Mouse (Mus musculus) testis, adult 2 months (tissue): ENCODE data around the gene Sgsh.

ENCODE experiments used
- CTCF ChIP-seq: fragments of 200-500 bp; IDR thresholded peaks from 2 replicates; pipeline ENCODE4 v1.5.1; 2012; ENCODE audit warnings: low read depth, mild to moderate bottlenecking, inconsistent platforms, low read length, moderate library complexity; ENCODE audit not compliant: control insufficient read depth, insufficient read depth, insufficient replicate concordance
- POLR2A ChIP-seq: fragments of 200-500 bp; IDR thresholded peaks from 2 replicates; pipeline ENCODE4 v1.6.1; 2012; ENCODE audit warnings: low read depth, mild to moderate bottlenecking, inconsistent platforms, low read length, moderate library complexity; ENCODE audit not compliant: control insufficient read depth

- TF ChIP-seq POLR2A (no peak), CTCF (no peak)
These were observed 24.7 kb downstream of the Sgsh start for GRCm38 (mm10) chr11:119330592-119330991.
